Mouse (Mus musculus): Measurements from ENCODE around the gene LTO1. TPM values are rescaled to one million over a fixed set of nuclear protein-coding genes. Genes with fewer than 3 reads are reported as not detected.

The LTO1 gene
- polyA plus RNA-seq, 1 experiment from 2014 or later, result 29.1 TPM

- ATAC-seq (ENCODE audit: low read depth), result no peak
- Histone ChIP-seq H3K27ac (ENCODE audit: low read length) (no peak overlapping the region), H3K36me3 (ENCODE audit: control insufficient read depth, insufficient read depth, low read length) (peaks cover 23% of the 10 kb centered on the region), H3K27me3 (ENCODE audit: control insufficient read depth, insufficient read depth, low read depth, low read length) (peaks cover 5% of the 10 kb centered on the region), H3K4me1 (replicated peaks; ENCODE audit: control insufficient read depth, insufficient read depth, low read length) (peaks cover 4% of the 10 kb centered on the region), H3K4me3 (ENCODE audit: low read length) (no peak overlapping the region), H3K9ac (ENCODE audit: low read length) (no peak overlapping the region), H3K9me3 (ENCODE audit: control insufficient read depth, low read length) (no peaks in the 10 kb centered on the region), H3K4me2 (ENCODE audit: low read depth, low read length) (no peak overlapping the region)
- 67% methylated on average over 5 of the region's 5 CpGs for WGBS
Measured at GRCm38 (mm10) chr7:144934901-144935300, 20.0 kb downstream of the LTO1 start.

GRCm38 (mm10) chr7:144935563-144935962, 20.7 kb downstream of the LTO1 start:
- 53% methylated on average over 5 of the region's 5 CpGs for WGBS
- no peak for ATAC-seq (ENCODE audit: low read depth)
- Histone ChIP-seq H3K27me3 (ENCODE audit: control insufficient read depth, insufficient read depth, low read depth, low read length) (peaks cover 5% of the 10 kb centered on the region), H3K36me3 (ENCODE audit: control insufficient read depth, insufficient read depth, low read length) (peaks cover 23% of the 10 kb centered on the region), H3K9me3 (ENCODE audit: control insufficient read depth, low read length) (no peaks in the 10 kb centered on the region), H3K4me2 (ENCODE audit: low read depth, low read length) (no peak overlapping the region), H3K27ac (ENCODE audit: low read length) (no peak overlapping the region), H3K4me1 (replicated peaks; ENCODE audit: control insufficient read depth, insufficient read depth, low read length) (peaks cover 7% of the 10 kb centered on the region), H3K9ac (ENCODE audit: low read length) (no peak overlapping the region), H3K4me3 (ENCODE audit: low read length) (no peak overlapping the region)

GRCm38 (mm10) chr7:144936311-144936880, 21.5 kb downstream of the LTO1 start:
- peaks cover 11% of the 10 kb centered on the region for H3K4me1 ChIP-seq (replicated peaks; ENCODE audit: control insufficient read depth, insufficient read depth, low read length)
- WGBS, result 78% methylated on average over 4 of the region's 4 CpGs
- no peaks in the 10 kb centered on the region for H3K9me3 ChIP-seq (ENCODE audit: control insufficient read depth, low read length)
- no peak for ATAC-seq (ENCODE audit: low read depth)
- no peak overlapping the region for H3K4me2 ChIP-seq (ENCODE audit: low read depth, low read length)
- peaks cover 23% of the 10 kb centered on the region for H3K36me3 ChIP-seq (ENCODE audit: control insufficient read depth, insufficient read depth, low read length)
- H3K27ac ChIP-seq (ENCODE audit: low read length), result no peak overlapping the region
- peaks cover 5% of the 10 kb centered on the region for H3K27me3 ChIP-seq (ENCODE audit: control insufficient read depth, insufficient read depth, low read depth, low read length)
- H3K4me3 ChIP-seq (ENCODE audit: low read length), result no peak overlapping the region
- no peak overlapping the region for H3K9ac ChIP-seq (ENCODE audit: low read length)

- Histone ChIP-seq H3K9me3 (ENCODE audit: control insufficient read depth, low read length) (no peaks in the 10 kb centered on the region), H3K4me1 (replicated peaks; ENCODE audit: control insufficient read depth, insufficient read depth, low read length) (peaks cover 16% of the 10 kb centered on the region), H3K27ac (ENCODE audit: low read length) (peak overlapping the region; percentile 67), H3K36me3 (ENCODE audit: control insufficient read depth, insufficient read depth, low read length) (peaks cover 23% of the 10 kb centered on the region), H3K9ac (ENCODE audit: low read length) (peak overlapping the region; percentile 79), H3K27me3 (ENCODE audit: control insufficient read depth, insufficient read depth, low read depth, low read length) (peaks cover 5% of the 10 kb centered on the region), H3K4me3 (ENCODE audit: low read length) (peak overlapping the region; percentile 78), H3K4me2 (ENCODE audit: low read depth, low read length) (peak overlapping the region; percentile 93)
- peak; percentile 26 for ATAC-seq (ENCODE audit: low read depth)
- WGBS, result 1% methylated on average over 20 of the region's 20 CpGs
Measured at GRCm38 (mm10) chr7:144937490-144937889, 22.6 kb downstream of the LTO1 start.

GRCm38 (mm10) chr7:144937899-144938517, 23.1 kb downstream of the LTO1 start:
- Histone ChIP-seq H3K27ac (ENCODE audit: low read length) (peak overlapping the region; percentile 67), H3K4me2 (ENCODE audit: low read depth, low read length) (peak overlapping the region; percentile 93), H3K4me3 (ENCODE audit: low read length) (peak overlapping the region; percentile 78), H3K4me1 (replicated peaks; ENCODE audit: control insufficient read depth, insufficient read depth, low read length) (peaks cover 21% of the 10 kb centered on the region), H3K27me3 (ENCODE audit: control insufficient read depth, insufficient read depth, low read depth, low read length) (peaks cover 5% of the 10 kb centered on the region), H3K9ac (ENCODE audit: low read length) (peak overlapping the region; percentile 79), H3K36me3 (ENCODE audit: control insufficient read depth, insufficient read depth, low read length) (peaks cover 23% of the 10 kb centered on the region), H3K9me3 (ENCODE audit: control insufficient read depth, low read length) (no peaks in the 10 kb centered on the region)
- no peak for ATAC-seq (ENCODE audit: low read depth)
- under 1% methylated on average over 39 of the region's 39 CpGs for WGBS

GRCm38 (mm10) chr7:144938661-144939343, 23.9 kb downstream of the LTO1 start:
- ATAC-seq (ENCODE audit: low read depth), result no peak
- Histone ChIP-seq H3K36me3 (ENCODE audit: control insufficient read depth, insufficient read depth, low read length) (peaks cover 17% of the 10 kb centered on the region), H3K4me1 (replicated peaks; ENCODE audit: control insufficient read depth, insufficient read depth, low read length) (peaks cover 21% of the 10 kb centered on the region), H3K27ac (ENCODE audit: low read length) (peak overlapping the region; percentile 99), H3K9me3 (ENCODE audit: control insufficient read depth, low read length) (no peaks in the 10 kb centered on the region), H3K4me3 (ENCODE audit: low read length) (peak overlapping the region; percentile 78), H3K4me2 (ENCODE audit: low read depth, low read length) (peak overlapping the region; percentile 93), H3K9ac (ENCODE audit: low read length) (peak overlapping the region; percentile 79), H3K27me3 (ENCODE audit: control insufficient read depth, insufficient read depth, low read depth, low read length) (peaks cover 5% of the 10 kb centered on the region)
- under 1% methylated on average over 32 of the region's 32 CpGs for WGBS

GRCm38 (mm10) chr7:144939344-144940002, 24.6 kb downstream of the LTO1 start, which contains the start of gene Ccnd1:
Gene Ccnd1, minus strand, starts transcription at chr7:144939925.
- H3K4me2 ChIP-seq (ENCODE audit: low read depth, low read length), result peak within 1 kb of the TSS; percentile 93
- H3K4me1 ChIP-seq (replicated peaks; ENCODE audit: control insufficient read depth, insufficient read depth, low read length), result peaks cover 21% of the 10 kb centered on the region
- peak within 1 kb of the TSS; percentile 79 for H3K9ac ChIP-seq (ENCODE audit: low read length)
- peaks cover 13% of the 10 kb centered on the region for H3K36me3 ChIP-seq (ENCODE audit: control insufficient read depth, insufficient read depth, low read length)
- WGBS, result under 1% methylated on average over 35 of the region's 45 CpGs
- H3K4me3 ChIP-seq (ENCODE audit: low read length), result peak within 1 kb of the TSS; percentile 78
- peak within 1 kb of the TSS; percentile 99 for H3K27ac ChIP-seq (ENCODE audit: low read length)
- H3K27me3 ChIP-seq (ENCODE audit: control insufficient read depth, insufficient read depth, low read depth, low read length), result peaks cover 5% of the 10 kb centered on the region
- ATAC-seq (ENCODE audit: low read depth), result peak; percentile 54
- no peaks in the 10 kb centered on the region for H3K9me3 ChIP-seq (ENCODE audit: control insufficient read depth, low read length)

- WGBS, result under 1% methylated on average over 22 of the region's 22 CpGs
- ATAC-seq (ENCODE audit: low read depth), result no peak; the same call in 1 of the 2 replicates
- peaks cover 21% of the 10 kb centered on the region for H3K4me1 ChIP-seq (replicated peaks; ENCODE audit: control insufficient read depth, insufficient read depth, low read length)
- H3K4me2 ChIP-seq (ENCODE audit: low read depth, low read length), result peak overlapping the region; percentile 93
- H3K4me3 ChIP-seq (ENCODE audit: low read length), result peak overlapping the region; percentile 78
- peak overlapping the region; percentile 79 for H3K9ac ChIP-seq (ENCODE audit: low read length)
- H3K27ac ChIP-seq (ENCODE audit: low read length), result peak overlapping the region; percentile 99
- peaks cover 6% of the 10 kb centered on the region for H3K36me3 ChIP-seq (ENCODE audit: control insufficient read depth, insufficient read depth, low read length)
- peaks cover 5% of the 10 kb centered on the region for H3K27me3 ChIP-seq (ENCODE audit: control insufficient read depth, insufficient read depth, low read depth, low read length)
- no peaks in the 10 kb centered on the region for H3K9me3 ChIP-seq (ENCODE audit: control insufficient read depth, low read length)
Measured at GRCm38 (mm10) chr7:144940003-144940571, 25.2 kb downstream of the LTO1 start.

Data from lung, embryonic 16.5 days (tissue).